Mouse (Mus musculus): Measurements from ENCODE around the gene Olfr1126.

DNA sequence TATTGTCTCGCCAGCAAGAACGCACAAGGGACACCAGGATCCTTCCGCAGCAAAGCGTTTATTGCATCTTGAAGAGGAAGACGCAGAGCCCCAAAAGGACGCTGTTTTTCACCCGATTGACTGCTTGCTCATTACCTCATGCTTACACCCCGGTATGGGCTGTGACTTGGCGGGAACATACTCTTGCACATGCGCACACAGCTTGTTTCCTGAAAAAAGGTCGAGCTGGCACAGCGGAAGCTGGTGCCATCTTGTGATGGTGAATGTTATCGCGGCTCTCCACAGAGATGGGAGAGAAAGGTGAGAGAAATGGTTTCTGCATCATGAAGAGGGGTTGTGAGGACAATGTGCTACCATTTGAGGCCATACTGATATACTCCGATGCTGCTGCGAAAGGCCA is 16.0 kb upstream of the Olfr1126 start:
- TF ChIP-seq CTCF (conservative IDR thresholded peaks at IDR 0.05 in 1 of 2, IDR thresholded peaks at IDR 0.05 in 1 of 2; ENCODE audit: low read depth in 2 of 2, low read length in 2 of 2) (no peak), TCF12 (IDR thresholded peaks at IDR 0.05; ENCODE audit: low read depth, low read length) (no peak)
